Mouse (Mus musculus) left cerebral cortex, adult 11 months (tissue): ENCODE data around the gene Lrmda.

Experiments
- DNase-seq: peaks from one replicate; pipeline ENCODE4 v3.0.0; 2022; ENCODE audit warnings: low spot score

The Lrmda gene

DNA sequence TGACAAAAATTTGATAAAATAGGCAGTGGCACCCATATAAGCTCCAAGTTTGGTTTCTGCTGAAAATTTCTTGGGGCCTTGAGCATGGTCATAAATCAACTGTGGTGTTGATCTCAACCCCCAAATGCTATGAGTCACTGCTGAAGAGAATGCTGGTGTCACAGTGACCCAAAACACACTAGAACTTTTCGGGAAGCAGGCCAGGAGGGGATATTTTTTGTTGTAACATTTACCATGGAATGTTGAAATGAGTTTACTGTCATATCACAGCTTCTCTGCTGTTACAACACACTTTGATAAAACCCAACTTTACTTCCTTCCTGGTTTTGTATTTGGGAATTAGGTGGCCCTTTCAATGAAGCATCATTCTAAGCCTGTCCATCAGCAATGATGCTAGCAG, 1065.3 kb downstream of the Lrmda start:
- DNase-seq: no peak

DNA sequence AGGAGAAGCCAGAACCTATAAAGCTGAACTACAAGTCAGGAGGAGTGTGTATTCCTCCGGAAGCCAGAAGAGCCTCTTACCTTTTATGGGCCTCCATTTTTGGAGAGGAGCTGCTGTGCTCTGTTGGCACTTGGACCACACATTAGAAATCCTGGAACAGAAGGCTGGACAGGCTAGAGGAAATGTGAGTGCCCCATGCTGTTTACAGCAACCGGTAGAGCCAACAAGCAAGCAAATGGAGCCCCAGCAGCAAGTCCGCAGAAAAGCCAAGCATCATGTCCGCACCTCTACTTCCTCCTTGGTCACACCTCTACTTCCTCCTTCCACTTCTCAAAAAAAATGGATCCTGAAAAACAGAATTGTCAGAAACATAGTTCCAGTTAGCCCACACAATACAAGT, 1073.8 kb downstream of the Lrmda start:
- no peak for DNase-seq

DNA sequence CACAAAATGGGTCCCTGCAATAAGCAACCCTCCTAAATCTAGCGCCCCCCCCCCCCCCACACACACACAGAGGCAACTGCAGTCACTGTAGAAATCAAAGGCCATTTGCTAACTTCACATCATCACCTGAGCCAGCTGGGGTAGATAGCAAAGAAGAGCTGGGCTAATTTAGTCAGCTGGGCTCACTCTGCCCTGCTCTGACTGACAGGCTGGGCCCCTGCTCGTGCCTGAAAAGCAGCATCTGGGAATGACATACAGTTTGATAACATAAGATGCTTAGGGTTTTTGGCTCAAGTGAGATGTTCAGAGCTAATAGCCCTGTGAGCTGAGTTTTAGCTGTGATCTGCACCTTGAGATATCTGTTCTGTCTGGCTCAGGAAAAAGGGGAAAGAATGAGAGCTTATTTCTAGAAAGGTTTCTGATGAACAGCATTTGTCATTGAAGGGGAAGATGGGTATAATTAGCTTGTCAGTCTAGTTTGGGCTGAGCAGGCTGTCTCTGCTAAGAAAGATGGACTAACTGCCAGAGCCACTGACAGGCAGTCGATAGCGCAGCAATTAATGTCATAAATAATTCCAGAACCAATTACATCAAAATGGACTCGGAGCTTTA, 1075.1 kb downstream of the Lrmda start:
- no peak for DNase-seq

DNA sequence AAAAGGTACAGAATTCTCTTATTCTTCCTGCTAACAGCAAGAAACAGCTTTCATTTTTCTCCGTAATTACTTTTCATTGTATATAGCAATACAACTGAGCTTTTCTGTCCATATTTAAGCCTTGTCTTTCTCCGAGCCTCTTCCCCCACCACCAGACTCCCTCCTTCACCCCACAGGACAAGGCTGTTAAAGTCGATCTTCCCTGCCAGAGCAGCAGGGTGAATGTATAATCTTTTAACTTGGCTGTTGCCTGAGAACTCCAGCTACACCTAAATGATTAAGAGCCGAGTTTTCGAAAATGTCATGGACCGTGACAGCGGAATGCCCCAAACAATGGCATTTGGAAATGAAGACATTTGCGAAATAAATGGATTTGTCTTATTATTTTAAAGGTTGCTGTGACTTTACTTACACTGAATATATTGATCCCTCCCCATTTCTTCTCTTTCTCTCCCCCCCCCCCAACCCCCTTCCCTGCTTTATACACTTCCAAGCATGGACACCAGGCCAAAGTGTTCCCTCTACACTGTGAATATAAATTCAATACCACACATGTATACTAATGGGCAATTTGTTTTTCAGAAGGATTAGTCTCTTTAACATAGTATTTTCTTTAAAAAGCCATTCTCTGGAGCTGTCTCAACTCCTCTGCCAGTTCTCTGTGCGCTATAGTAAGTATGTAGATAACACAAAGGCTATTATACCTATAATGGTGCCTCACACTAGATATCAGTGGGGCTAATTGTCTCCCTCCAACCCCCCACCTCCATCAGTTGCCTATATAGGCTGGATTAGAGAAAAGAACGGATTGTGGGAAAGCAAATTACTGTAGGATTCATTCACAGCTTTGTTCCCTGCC, 1075.9 kb downstream of the Lrmda start:
- no peak for DNase-seq

DNA sequence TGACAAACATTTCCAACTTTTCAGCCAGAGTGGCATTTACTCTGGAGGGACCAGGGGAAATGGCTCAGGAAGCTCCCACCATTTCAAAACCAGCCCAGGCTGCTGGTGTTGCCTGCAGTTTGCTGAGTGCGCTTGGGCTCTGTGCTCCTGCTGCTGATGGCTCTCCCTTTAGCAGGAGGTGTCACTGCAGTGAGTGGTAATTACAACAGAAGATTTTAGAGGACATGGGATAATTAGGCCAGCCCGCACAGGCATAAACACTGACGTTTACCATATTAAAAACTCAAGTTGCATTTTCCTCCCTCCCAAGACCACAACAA, 1076.5 kb downstream of the Lrmda start:
- DNase-seq: no peak

DNA sequence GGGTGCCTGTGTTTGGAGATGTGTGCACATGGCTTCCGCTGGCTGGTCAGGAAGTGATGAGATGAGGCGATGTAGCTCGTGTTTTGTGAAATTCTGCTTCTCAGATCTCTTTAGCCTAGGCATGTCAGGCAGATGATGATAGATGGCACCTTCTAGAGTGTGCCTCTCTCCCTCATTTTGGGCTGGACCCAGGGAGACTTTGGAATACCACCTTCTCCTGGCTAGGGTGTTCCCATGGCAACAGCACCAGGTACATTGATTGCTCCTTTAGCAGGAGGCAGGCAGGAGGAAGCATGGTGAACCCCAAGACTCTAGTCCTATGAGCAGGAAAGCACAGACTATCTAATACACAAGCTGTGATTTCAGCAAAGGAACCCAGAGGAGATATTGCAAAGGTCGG, 1076.9 kb downstream of the Lrmda start:
- DNase-seq: no peak
